Mouse (Mus musculus) limb, embryonic 11.5 days (tissue): ENCODE data around the gene Pdzd7. TPM values are rescaled to one million over a fixed set of nuclear protein-coding genes. Genes with fewer than 3 reads are reported as not detected.

Experiments used
- ATAC-seq: fragments of 200-750 bp; cut with Nextera tagmentation; 2 replicates; pipeline ENCODE4 v1.8.0; 2017; ENCODE audit warnings: low read depth; ENCODE audit not compliant: insufficient number of reproducible peaks, low FRiP score, low TSS enrichment
- DNase-seq: peaks from one replicate; pipeline ENCODE4 v3.0.0-alpha.2; 2015; ENCODE audit warnings: low spot score
- H3K27ac ChIP-seq: fragments of 300-500 bp; sonication (generic); replicated peaks from 2 replicates; pipeline ENCODE4 v1.5.1; 2014; ENCODE audit warnings: low read depth, mild to moderate bottlenecking, low read length
- H3K27me3 ChIP-seq: fragments of 300-500 bp; sonication (generic); 2 replicates; pipeline ENCODE4 v1.6.1; 2014; ENCODE audit warnings: mild to moderate bottlenecking, low read length, mixed read lengths; ENCODE audit not compliant: control insufficient read depth, insufficient read depth
- H3K36me3 ChIP-seq: fragments of 300-500 bp; sonication (generic); 2 replicates; pipeline ENCODE4 v1.6.1; 2014; ENCODE audit warnings: mild to moderate bottlenecking, low read length, moderate library complexity, mixed read lengths; ENCODE audit not compliant: control insufficient read depth, insufficient read depth
- H3K4me1 ChIP-seq: fragments of 300-500 bp; sonication (generic); 2 replicates; pipeline ENCODE4 v1.6.1; 2014; ENCODE audit warnings: low read length, mixed read lengths; ENCODE audit not compliant: control insufficient read depth, insufficient read depth
- H3K4me2 ChIP-seq: fragments of 300-500 bp; sonication (generic); 2 replicates; pipeline ENCODE4 v1.6.1; 2014; ENCODE audit warnings: low read depth, mild to moderate bottlenecking, moderate library complexity; ENCODE audit not compliant: severe bottlenecking
- H3K4me3 ChIP-seq: fragments of 300-500 bp; sonication (generic); 2 replicates; pipeline ENCODE4 v1.5.1; 2014; ENCODE audit warnings: low read depth, low read length
- H3K9ac ChIP-seq: fragments of 300-500 bp; sonication (generic); 2 replicates; pipeline ENCODE4 v1.6.1; 2014; ENCODE audit warnings: mild to moderate bottlenecking, low read length
- H3K9me3 ChIP-seq: fragments of 300-500 bp; sonication (generic); 2 replicates; pipeline ENCODE4 v1.6.1; 2016; ENCODE audit warnings: low read length; ENCODE audit not compliant: control insufficient read depth
- WGBS: fragments of 180-500 bp; shearing (Covaris S2); extraction: QIAGEN DNeasy Blood & Tissue Kit; methylation state at CpG from one replicate; pipeline ENCODE4 v1.1.7; 2014; 5-methylcytosine and 5-hydroxymethylcytosine counted together
- polyA plus RNA-seq: library from polyadenylated mRNA; unstranded; fragments of >200 nt; fragmentation: Nextera tagmentation; extraction: Ambion mirVana; gene quantifications from 2 replicates; pipeline ENCODE4 v1.2.1, GENCODE M21; 2014

The Pdzd7 gene
- polyA plus RNA-seq, 1 experiment from 2014 or later, result 0.21 TPM

DNA sequence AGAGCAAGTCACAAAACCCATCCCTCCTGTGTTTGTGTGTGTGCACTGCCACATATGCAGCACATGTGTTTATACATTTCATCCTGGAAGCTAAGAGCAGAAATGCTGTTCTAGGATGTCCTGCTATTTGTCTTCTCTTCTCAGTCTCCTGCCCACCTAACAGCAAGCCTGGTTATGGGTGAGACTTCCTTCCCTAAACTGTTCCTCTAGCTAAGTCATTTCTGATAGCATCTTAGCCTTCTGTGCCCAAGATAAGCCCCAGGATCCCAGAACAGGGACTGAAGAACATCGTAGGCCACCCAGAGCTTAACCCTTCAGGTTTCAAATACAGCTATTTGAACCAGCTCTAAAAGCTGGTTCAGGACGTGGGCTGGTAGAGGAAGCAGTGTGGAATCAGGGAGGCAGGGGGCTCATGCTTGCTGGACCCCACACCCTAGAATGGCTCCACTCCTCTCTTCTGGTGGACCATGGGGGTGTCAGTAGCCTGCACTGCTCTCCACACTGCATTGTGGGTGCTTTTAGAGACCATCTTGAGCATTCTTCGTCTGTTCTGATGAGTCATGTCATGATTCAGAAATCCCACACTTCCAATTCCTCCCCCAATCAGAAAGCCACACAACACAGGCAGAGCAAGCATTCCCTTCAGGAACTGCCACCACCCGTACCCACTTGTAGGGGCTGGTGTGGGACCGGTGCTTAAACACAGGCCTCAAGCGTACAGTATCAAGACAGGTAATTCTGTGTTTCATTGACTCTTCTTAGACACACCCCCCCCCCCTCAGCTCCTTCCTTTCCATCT lies 9.6 kb upstream of the Pdzd7 start:
- Histone ChIP-seq H3K4me3 (no peak overlapping the region), H3K27ac (no peak overlapping the region), H3K4me2 (no peak overlapping the region), H3K27me3 (no peaks in the 10 kb centered on the region), H3K9me3 (no peaks in the 10 kb centered on the region), H3K9ac (no peak overlapping the region), H3K36me3 (peaks cover 4% of the 10 kb centered on the region; the same call in 1 of the 2 replicates), H3K4me1 (peaks cover 12% of the 10 kb centered on the region)
- 85% methylated on average over 6 of the region's 6 CpGs for WGBS
- DNase-seq, result no peak
- no peak for ATAC-seq

DNA sequence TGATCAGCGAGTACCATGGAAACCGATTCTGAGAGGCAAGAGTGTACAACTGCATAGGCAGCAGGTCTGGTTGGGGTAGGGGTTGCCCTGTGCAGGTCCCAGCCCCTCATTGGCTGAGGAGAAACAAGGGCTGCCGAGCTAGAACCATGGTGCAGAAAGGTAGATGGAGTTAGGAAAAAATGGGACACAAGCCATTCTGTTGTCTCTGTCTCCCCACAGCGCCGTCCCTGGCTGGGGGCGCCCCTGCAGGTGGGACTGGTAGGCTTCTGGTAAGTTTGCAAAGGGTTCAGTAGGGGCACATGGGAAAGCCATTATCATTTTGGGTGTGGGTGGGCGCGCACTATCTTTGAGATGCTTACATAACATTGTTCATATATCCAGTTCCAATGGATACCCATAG lies 7.9 kb upstream of the Pdzd7 start:
- ATAC-seq (no peak), DNase-seq (no peak)
- Histone ChIP-seq H3K27me3 (no peaks in the 10 kb centered on the region), H3K27ac (no peak overlapping the region), H3K4me2 (no peak overlapping the region), H3K9me3 (no peaks in the 10 kb centered on the region), H3K4me1 (peaks cover 8% of the 10 kb centered on the region), H3K4me3 (no peak overlapping the region), H3K9ac (no peak overlapping the region), H3K36me3 (peaks cover 4% of the 10 kb centered on the region; the same call in 1 of the 2 replicates)
- 88% methylated on average over 8 of the region's 8 CpGs for WGBS

DNA sequence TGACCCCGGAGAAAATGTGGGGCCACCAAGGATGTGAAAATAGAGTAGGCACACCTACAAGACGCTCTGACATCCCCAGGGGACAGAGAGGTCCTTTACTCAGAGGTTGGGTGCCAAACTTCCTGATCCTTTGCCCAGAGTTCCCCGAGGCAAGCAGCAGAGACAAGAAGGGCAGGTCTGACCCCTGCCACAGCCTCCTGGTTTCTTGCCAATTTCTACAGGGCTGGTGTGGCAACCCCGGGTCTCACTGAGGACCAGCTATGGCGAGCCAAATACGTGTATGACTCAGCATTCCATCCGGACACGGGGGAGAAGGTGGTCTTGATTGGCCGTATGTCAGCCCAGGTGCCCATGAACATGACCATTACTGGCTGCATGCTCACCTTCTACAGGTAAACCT lies 4.0 kb upstream of the Pdzd7 start:
- 76% methylated on average over 9 of the region's 9 CpGs for WGBS
- Histone ChIP-seq H3K27ac (no peak overlapping the region), H3K27me3 (peaks cover 23% of the 10 kb centered on the region), H3K9me3 (no peaks in the 10 kb centered on the region), H3K4me2 (no peak overlapping the region), H3K4me3 (no peak overlapping the region), H3K9ac (no peak overlapping the region), H3K36me3 (no peaks in the 10 kb centered on the region), H3K4me1 (peaks cover 21% of the 10 kb centered on the region)
- no peak for DNase-seq
- ATAC-seq, result no peak

DNA sequence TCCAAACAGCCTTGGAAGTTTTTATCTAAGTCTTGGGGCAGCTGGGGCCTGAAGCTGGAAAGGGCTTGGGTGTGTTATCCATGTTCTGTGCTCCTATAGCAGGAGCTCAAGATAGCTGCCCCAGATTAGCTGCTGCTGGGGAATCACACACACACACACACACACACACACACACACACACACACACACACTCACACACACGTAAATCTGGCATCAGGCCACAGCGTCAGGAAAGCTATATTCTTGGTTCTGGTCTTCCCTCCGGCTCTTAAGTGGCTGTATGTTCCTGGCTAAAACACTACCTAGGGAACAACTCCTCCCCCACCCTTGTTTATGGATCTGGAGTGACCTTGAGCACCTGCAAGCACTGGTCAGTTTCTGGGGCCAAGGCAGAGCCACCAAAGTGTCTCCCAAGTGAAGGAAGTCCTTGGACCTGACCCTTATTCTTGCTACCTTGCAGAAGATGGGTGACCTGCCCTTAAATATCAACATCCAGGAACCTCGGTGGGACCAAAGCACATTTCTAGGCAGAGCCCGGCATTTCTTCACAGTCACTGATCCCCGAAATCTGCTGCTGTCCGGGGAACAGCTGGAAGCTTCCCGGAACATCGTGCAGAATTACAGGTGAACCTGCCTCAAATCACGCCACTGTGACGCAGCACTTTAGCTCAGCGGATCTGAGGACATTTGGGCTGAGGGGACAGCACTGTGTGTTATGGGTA lies 3.3 kb upstream of the Pdzd7 start:
- Histone ChIP-seq H3K27ac (no peak overlapping the region), H3K4me1 (peaks cover 21% of the 10 kb centered on the region), H3K9ac (no peak overlapping the region), H3K27me3 (peaks cover 26% of the 10 kb centered on the region), H3K4me2 (peak overlapping the region; percentile 53), H3K4me3 (no peak overlapping the region; the same call in 1 of the 2 replicates), H3K9me3 (no peaks in the 10 kb centered on the region), H3K36me3 (no peaks in the 10 kb centered on the region)
- no peak for ATAC-seq
- WGBS, result 82% methylated on average over 12 of the region's 12 CpGs
- DNase-seq, result no peak

DNA sequence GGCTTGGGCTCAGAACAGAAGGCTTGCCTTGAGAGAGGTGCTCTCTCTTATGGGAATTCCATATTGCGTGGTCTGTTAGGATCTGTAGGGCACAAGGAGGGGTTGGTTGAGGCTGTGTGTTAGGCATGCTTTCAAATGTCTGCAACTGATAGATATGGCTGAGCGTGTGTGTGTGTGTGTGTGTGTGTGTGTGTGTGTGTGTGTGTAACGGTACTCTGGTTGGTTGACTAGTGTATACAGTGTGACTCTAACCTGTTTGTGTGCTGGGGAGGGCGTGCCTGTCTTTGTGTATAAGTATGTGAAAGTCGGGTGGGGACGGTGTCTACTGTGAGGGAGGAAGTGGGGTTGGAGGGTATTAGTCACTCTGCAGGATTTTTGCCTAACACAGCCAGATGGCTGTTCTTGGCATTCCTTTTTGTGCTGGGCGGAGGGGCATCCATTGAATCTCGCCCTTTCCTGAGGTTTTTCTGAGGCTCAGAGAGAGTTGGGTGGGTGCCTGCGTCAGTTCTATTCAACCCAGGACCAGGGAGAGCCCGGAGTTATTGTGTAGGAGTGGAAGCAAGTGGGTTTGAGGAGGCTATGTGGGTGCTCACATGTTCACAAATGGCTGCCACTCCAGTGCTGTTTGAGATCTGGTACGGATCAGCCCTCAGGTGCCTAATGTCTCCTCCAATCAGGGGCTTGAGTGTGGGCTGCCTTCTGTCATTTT lies 2.6 kb upstream of the Pdzd7 start:
- Histone ChIP-seq H3K4me1 (peaks cover 21% of the 10 kb centered on the region), H3K4me2 (peak overlapping the region; percentile 53), H3K4me3 (peak overlapping the region; percentile 44), H3K36me3 (no peaks in the 10 kb centered on the region), H3K9ac (peak overlapping the region; percentile 4), H3K9me3 (no peaks in the 10 kb centered on the region), H3K27ac (no peak overlapping the region), H3K27me3 (peaks cover 26% of the 10 kb centered on the region)
- WGBS, result 58% methylated on average over 11 of the region's 11 CpGs
- 0 out of 2 replicates have a peak, but pooled peaks have one; percentile 49 for ATAC-seq
- no peak for DNase-seq

DNA sequence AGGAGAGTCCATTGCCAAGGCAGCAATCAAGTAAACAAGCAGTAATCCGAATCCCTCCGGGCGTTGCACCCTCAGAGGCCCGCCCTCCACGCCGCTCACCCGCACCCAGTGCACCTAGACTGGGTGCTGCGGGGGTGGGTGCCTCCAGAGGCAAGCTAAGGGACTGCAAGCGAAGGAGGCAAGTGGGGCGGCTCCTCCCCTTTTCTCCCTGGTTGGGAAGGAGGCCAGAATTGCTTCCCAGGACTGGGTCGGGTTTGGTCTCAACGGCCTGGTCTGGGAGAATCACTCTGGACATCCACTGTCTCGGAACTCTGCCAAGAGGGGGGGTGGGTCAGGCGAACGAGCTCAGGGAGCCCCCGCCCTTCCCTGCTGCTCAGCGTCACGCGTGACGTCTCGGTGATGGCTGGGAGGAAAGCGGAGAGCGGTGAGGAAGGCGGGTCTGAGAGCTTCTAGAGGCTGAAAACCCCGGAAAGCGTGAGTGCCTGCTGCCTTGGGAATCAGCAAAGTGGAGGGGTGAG lies 2.0 kb upstream of the Pdzd7 start, which contains the start of gene Sfxn3:
Sfxn3 (plus strand) TSS at position 87 of the 518 bp plus-strand sequence.
- Histone ChIP-seq H3K4me2 (peak within 1 kb of the TSS; percentile 53), H3K9ac (peak within 1 kb of the TSS; percentile 4), H3K4me1 (peaks cover 21% of the 10 kb centered on the region), H3K36me3 (no peaks in the 10 kb centered on the region), H3K27me3 (peaks cover 26% of the 10 kb centered on the region), H3K27ac (no peak within 1 kb of the TSS), H3K9me3 (no peaks in the 10 kb centered on the region), H3K4me3 (peak within 1 kb of the TSS; percentile 44)
- ATAC-seq (peak; percentile 72), DNase-seq (peak; percentile 79)
- under 1% methylated on average over 26 of the region's 26 CpGs for WGBS

DNA sequence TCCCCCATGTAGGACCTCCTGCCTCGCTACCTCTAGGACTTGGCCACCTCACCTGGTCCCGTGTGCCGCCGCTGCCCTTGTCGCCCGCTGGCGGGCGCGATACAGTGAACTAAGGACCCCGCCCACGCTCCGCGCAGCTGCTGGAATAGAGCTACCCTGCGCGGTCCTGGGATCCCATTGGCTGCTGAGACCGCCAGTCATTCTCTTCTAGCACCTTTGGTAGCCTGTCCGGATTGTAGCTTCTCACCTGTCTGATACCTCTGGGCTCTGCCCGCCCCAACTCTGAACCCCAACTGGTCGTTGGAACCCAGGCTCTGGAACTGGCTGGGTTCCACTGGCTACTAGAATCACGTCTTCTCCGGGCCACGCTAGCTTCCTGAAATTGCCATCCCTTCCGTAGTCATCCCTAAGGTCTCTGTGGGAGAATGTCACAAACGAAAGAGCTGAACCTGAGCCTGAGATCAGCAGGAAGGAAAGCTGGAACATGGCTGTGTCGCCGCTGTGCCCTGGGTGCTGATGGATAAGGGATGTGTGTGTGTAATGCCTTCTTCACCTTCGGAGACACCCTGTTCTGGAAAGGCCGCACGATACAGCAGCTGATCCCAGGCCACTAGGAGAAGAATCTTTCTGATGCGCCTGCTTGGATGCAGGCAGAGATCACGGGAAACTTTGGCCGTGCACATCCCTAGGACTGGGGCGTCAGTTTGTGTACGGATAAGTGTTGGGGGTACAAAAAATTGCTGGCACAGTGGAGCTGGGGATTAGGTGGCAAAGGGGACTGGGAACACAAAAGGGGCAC lies 1.2 kb upstream of the Pdzd7 start:
- Histone ChIP-seq H3K9ac (peak overlapping the region; percentile 4), H3K9me3 (no peaks in the 10 kb centered on the region), H3K27ac (no peak overlapping the region), H3K36me3 (no peaks in the 10 kb centered on the region), H3K27me3 (peaks cover 26% of the 10 kb centered on the region), H3K4me3 (peak overlapping the region; percentile 44), H3K4me2 (peak overlapping the region; percentile 53), H3K4me1 (peaks cover 21% of the 10 kb centered on the region)
- 3% methylated on average over 34 of the region's 34 CpGs for WGBS
- DNase-seq, result peak; percentile 78
- ATAC-seq, result 0 out of 2 replicates have a peak, but pooled peaks have one; percentile 9
